Mouse (Mus musculus): ENCODE results near the gene Cdip1.
"Not testable (repeated sequence)": the region's sequence is repeated elsewhere in the genome, so short reads cannot be mapped to it uniquely, and the experiment has no call there.

Cdip1 gene

DNA sequence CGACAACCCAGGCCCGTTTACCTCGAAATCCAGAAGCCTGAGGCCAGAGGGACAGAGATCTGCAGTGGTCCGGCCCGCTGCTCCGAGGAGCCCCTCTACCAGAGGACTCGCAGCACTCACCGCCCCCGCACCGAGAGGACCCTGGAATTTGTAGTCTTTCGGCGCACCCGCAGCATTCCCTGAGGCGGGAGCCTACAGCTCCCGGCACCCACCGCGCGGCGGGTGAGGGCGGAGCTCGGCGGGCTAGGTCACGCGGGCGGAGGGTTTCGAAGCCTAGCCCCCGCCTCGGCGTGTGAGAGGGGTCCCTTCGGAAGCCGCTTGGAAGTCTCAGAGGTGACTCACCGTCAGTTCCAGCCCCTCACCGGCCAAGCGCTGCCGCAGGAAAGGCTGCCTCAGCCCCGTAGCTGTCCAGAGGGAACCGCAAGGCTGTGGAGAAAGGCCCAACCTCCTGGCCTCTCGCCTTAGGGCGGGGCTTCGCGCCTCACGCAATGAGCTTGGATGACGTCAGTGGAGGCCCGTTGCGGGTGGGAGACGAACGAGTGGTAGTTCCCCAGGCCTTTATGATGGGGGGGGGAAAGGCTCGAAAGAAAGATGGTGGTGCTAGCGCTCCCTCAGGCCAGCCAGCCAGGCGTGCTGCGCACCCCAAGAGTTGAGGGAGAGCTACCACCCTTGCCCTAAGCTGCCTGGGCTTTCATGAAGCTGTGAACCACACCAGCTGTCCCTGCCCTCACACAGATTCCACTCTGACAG lies at the start of gene Cdip1:
Gene Cdip1, minus strand, starts transcription at position 483 of the 750 bp plus-strand sequence.
- peak; percentile 90 to 93 for DNase-seq (ENCODE audit: low spot score in 2 of 2)

DNA sequence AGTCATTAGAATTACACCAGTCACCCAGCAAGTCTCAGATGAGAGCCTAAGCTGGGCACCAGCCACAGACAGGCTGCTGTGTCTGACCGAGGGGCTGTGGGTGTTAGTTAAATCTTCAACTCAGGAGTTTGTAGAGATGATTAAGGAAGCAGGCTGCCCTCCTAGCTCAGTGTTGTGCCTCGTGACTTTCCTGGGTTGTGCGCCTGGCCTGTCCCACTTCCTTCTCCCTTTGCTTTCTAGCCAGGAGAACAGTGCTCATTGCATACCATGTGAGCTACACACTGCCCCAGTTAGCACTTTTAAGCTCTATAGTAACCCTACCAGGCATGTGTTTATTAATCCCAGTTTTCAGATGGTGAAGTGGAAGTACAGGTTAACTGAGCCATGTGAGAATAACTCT lies 49.5 kb upstream of the Cdip1 start:
- no peak for DNase-seq (ENCODE audit: low spot score in 2 of 2)

DNA sequence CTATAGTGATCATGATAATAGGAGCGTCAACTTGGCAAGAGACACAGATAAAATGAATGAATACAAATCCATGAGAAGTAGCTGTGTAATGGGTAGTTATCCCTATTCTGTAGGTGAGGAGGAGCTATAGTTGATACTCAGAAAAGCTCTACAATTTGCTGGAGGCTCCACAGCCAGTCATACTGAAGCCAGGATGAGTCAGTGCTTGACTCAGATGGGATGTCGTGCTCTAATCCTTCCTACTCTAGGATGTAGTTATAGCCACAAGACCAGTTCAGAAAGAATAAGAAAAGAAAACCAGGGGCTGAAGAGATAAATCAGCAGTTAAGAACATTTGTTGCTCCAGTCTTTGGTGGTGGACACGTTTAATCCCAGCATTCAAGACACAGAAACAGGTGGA lies 47.5 kb upstream of the Cdip1 start:
- DNase-seq (ENCODE audit: low spot score in 2 of 2): no peak

DNA sequence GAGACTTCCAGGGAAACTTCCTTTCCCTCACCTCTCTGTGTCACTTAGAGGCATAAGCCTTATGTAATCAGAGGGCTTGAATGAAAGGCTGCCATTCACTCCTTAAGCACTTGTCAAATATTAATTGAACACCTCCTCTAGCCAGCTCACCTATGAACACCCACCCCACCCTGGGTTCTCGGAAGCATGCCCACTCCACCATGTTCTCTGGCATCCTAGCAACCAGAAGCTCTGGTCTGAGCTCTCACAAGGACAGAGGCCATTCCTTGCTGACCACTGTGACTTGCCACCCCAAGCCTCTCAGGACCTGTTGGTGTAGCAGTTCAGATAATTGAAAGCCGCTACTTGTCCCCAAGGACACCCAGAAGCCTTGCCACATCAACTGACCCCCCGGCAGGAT lies 45.1 kb upstream of the Cdip1 start, which contains the start of gene 4930562C15Rik:
Gene 4930562C15Rik, plus strand, starts transcription at position 226 of the 400 bp plus-strand sequence.
- no peak for DNase-seq (ENCODE audit: low spot score in 2 of 2)

DNA sequence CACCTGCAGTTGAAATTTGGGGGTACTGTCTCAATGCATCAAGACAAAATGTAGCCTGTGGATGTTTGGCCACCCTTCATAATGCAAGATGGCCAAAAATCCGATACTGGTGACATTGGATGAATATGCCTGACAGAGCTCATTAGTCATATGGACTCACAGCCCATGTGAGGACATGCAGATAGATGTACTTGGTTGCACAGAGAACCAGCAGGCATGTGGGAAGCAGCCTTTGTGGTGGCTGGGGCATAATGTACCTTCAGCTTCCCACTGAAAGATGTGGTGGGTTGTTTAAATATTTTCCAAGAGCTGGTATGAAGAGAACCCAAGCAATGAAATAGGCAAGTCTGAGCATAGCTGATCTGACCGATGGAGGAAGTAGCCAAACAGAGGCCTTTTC lies 43.8 kb upstream of the Cdip1 start:
- no peak for DNase-seq (ENCODE audit: low spot score in 2 of 2)

DNA sequence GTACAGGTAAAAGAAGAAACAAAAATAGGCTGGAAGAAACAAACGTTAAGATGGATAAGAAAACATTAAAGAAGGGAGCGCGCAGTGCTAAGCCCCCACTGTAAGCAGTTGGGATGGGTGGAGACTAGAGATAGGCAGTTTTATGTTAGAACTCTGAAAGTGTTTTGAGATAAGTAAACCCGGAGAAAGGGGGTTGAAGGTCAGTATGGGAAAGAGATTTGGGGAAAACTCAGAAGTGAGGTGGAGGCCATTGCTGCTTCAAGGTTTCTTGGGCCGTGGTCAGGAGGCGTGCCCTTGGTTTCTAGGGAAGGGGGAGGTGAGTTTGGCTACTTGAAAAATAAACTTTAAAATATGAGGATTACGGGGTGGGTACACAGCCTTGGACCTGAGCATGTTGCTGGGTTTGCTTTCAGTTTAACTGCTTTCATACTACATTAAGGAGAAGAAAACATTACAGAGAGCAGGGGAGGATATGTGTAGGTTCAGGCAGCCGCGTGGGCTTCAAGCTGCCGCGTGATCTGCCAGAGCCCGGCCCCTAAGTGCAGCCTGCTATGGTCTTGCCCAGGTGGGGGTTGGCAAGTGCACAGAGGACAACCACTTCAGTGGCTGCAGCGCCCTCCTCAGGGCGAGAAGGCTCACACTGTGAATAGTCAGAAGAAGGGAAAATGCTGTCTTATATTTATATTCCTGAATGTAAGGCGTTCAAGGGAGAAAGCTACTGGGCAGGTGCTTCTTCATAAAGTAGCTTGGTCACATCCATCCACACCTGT lies 41.7 kb upstream of the Cdip1 start:
- DNase-seq (ENCODE audit: low spot score in 2 of 2): no peak

DNA sequence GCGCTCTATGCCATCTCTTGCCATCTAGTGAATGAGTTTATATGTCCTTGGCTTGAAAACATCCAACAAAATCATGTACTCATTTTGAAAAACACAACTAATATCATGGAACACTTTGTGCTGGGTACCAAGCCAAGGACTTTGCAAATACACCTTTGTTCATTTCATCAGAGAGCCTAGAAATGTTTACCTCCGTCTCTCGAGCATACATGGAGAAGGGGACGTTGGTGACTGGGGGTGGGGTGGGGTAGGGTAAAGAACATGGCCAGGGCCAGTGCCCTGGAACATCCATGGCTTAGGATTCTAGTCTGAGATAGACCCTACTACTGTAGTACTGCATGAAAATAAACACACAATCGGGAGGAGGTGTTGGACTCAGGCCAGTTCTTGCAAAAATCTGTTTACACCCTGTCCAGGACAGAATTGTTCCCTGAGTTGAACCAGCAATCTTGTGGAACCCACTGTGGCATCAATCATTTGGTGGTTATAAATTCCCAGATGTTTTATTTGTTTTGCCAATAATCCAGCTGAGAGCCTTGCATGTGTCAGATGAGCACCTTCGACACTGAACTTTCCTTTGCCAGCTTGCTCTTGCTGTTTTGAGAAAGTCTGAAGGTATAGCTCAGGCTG lies 39.3 kb upstream of the Cdip1 start:
- no peak for DNase-seq (ENCODE audit: low spot score in 2 of 2)

DNA sequence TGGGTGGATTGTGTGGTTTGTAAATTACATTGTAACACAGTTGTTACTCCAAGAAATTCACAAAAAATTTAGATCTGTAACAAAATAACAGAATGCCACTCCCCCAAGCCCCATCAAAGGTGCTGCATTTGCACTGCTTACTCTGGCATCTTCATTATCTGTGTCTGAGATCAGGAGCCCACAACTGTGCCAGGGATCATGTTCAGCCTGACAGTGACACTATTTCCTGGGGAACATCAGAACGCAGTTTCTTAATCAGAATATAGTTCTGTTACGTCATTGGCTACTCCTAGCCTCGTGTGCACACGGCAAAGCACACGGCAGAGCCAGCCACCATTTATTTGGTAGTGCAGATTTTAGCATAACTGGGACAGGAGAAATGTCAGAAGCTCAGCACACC lies 37.5 kb upstream of the Cdip1 start:
- no peak for DNase-seq (ENCODE audit: low spot score in 2 of 2)

DNA sequence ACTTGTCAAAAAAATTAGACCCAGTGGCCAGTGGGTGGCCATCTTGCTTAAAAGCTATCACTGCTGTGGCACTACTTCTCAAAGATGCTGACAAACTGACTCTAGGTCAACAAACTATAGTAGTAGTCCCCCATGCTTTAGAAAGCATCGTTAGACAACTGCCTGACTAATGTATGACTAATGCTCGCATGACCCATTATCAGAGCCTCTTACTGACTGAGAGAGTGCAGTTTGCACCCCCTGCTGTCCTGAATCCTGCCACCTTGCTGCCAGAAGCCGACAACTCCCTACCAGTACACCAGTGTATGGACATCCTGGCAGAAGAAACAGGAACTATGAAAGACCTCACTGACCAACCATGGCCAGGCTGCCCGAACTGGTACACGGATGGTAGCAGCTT lies 34.4 kb upstream of the Cdip1 start:
- DNase-seq (ENCODE audit: low spot score in 2 of 2): not testable (repeated sequence)

DNA sequence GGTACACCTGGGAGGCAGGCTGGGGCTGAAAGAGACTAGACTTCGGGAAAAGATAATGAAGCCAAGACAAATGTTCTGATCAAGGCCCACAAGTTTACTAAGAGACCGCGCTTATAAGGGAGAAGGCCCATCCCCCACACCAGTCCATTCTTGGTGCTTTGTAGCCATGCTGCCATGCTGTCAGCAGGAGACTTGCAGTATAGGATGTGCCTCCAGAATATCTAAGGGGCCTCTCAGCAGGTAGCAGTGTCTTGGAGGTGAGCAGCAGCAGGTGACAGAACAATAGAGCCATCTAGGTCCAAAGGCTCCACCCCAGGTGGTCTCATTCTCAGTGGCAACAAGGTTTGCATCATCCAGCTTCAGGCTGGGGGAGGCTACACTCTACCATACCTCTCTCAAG lies 28.3 kb upstream of the Cdip1 start:
- DNase-seq (ENCODE audit: low spot score in 2 of 2): no peak

DNA sequence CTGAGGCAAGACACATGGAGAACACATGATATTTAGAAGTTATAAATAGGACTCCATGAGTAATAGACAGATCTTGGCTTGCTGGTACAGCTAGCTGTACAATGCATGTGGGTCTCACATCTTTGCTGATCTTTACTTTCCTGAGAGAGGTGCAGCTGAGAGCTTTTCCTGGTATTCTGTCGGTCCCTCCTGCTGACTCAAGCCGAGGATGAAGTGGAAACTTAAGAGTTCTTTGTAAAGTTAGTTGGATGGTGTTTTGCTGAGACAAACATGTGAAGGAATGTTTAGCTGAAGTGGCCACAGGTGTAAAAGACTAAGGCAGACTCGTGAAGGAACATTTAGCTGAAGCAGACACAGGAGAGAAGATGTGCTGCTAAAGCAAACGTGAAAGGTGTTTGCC lies 6.5 kb upstream of the Cdip1 start:
- no peak for DNase-seq (ENCODE audit: low spot score in 2 of 2)

DNA sequence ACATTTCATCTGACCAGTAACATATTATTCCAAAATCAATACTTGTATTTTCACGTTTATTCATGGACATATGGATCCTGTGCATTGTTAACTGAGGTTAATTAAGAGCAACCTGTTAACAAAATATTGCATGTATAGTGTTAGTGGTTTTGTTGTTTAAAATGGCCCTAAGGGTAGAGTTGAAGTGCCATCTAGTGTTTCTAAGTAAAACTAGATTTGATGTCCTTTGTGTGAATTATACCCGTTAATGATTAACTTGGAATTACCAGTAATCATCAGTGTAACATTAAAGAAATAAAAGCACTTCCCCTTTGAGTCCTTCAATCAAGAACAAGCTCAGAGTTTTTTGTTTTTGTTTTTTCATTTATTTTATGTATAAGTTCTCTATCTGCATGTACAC lies 1.2 kb upstream of the Cdip1 start:
- DNase-seq (ENCODE audit: low spot score in 2 of 2): no peak

DNA sequence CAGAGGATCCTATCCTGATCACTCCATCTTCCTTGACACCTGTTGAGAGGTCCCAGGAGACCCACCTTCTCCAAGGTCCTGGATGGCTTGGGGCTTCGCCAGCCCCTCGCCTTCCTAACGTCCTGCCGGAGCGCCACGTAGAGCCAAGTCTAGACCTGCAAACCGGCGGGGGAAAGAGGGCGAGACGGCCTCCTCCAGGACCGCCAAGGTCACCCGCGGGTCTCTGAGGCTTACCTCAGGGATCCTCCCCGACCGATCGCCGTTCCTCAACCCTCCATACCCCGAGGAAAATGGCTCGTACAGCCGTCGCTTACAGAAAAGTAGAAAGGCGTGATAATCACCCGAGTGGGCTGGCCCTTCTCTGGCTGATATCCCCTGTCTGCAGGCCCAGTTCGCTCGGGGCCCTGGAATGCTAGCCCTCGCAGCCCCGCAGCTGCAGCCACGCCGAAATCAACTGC lies 752 bp downstream of the Cdip1 start:
- DNase-seq (ENCODE audit: low spot score in 2 of 2): peak in 1 of 2 experiments; percentile 14

DNA sequence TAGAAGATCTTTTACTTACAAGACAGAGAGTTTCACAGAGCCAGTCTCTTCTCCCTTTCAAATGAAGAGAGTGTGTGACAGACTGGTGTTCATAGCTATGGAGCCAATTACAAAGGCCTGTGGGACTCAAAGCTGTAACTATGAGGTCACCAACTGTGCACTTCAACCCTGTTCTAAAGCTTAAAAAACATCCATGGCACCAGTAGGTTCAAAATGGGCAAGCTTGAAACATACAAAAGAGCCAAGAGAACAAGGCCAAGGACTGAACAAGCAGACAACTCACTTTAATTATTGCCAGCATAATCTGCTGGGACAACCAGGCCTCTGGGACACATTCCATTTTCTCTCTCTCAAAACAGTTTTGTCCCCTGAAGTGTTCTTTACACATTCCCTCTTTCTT lies 1.9 kb downstream of the Cdip1 start:
- DNase-seq (ENCODE audit: low spot score in 2 of 2): no peak

DNA sequence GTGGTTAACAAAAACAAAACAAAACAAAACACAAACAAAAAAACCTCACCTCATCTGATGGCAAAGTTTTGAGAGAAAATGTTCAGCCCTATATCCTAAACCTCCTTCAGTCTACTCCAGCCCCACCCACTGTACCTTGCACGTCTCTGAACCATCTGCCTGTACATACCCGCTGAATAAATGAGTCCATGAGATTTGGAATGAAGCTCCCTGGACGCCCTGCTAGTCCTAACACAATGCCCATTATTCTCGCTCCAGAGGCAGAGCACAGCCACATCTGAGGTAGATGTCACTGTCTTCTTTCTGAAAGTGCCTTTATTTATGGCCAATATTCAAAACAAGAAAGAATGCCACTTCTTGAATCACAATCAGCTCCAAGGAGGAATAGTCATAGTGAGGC lies 4.4 kb downstream of the Cdip1 start:
- no peak for DNase-seq (ENCODE audit: low spot score in 2 of 2)

DNA sequence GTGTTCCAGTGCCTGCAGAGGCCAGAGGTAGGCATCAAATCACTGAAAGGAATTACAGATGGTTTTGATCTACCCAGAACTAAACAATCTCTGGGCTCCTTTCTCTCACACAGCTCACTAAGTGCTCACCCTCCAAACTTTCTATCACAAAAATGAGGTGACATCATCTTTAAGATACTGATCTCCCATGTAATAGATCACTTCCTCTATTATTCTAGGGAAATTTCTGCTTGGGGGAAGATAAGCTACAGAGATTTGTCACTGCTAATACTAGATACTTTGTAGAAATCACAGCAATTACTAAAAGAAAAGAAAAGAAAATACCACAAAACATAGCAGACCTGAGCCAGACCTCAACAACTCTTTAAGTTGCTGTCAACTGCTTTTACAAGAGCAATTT lies 7.6 kb downstream of the Cdip1 start:
- DNase-seq (ENCODE audit: low spot score in 2 of 2): no peak

DNA sequence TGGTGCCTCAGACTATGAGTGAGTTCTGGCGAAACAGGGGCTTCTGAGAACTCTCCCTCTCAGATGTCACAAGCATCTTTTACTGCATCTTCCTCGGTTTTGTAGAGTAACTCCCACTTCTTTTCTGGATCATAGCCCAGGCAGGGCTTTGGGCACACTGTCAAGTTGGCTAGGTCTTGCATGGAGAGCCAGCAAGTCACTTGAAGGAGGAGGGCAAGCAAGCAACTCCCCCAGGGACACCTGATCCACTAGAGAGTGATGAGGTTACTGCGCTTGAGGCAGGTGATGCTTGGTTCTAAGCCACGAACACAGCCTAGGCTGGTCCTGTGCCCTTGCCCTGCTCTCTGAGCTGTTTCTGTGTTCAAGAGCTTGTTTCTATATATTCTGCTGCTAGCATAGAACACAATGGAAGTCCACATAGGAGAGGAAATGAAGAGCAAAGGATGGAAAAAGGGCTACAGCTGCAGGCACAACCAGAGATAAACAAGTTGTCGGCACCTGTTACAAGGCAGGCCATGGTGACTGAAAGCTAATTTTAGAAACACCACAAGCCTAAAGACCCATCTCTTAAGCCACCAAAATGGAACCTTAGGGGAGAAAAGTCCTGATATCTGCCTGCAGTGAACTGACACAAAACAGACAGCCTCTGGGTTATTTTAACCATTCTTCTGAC lies 8.4 kb downstream of the Cdip1 start:
- no peak for DNase-seq (ENCODE audit: low spot score in 2 of 2)

DNA sequence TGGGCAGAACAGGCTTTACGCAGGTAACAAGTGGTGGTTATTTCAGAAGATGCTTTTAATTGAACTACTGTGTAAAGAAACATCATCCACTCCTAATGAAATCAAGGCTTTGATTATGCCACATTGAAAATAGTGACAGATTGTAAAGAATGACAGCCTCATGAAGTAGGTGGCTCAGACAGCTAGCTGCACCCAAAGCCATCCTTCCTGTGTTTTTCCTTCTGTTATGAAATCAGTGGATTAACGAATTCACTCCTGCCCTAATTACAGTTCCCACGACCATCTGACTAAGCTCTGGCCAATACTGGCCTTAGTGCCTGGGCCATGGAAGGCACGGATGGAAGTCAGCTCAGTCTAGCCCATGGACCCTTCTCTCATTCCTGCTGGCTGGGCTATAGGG lies 11.2 kb downstream of the Cdip1 start:
- DNase-seq (ENCODE audit: low spot score in 2 of 2): no peak

DNA sequence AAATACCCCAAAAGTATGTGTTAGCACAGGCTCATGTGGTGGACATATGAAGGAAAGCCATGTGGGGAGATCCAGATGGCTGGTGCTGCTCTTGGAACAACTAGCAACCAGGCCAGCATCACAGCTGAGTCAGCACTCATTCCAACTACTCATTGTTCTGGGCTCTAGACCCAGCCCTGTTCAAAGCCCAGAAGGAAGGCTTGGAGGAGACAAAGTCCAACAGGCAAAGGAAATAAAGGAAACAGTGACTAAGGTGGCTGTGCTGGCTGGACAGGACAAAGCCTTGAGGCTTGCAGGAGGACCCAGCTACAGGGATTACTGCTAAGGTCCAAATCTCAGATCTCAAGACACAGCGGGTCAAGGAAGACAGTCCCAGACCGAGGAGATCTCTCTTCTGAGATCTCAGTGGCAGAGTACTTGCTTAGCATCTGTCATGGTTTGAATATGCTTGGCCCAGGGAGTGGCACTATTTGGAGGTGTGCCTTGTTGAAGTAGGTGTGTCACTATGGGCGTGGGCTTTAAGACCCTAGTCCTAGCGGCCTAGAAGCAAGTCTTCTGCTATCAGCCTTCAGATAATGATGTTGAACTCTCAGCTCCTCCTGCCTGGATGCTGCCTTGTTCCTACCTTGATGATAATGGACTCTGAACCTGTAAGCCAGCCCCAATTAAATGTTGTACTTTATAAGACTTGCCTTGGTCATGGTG lies 12.0 kb downstream of the Cdip1 start:
- no peak for DNase-seq (ENCODE audit: low spot score in 2 of 2)

DNA sequence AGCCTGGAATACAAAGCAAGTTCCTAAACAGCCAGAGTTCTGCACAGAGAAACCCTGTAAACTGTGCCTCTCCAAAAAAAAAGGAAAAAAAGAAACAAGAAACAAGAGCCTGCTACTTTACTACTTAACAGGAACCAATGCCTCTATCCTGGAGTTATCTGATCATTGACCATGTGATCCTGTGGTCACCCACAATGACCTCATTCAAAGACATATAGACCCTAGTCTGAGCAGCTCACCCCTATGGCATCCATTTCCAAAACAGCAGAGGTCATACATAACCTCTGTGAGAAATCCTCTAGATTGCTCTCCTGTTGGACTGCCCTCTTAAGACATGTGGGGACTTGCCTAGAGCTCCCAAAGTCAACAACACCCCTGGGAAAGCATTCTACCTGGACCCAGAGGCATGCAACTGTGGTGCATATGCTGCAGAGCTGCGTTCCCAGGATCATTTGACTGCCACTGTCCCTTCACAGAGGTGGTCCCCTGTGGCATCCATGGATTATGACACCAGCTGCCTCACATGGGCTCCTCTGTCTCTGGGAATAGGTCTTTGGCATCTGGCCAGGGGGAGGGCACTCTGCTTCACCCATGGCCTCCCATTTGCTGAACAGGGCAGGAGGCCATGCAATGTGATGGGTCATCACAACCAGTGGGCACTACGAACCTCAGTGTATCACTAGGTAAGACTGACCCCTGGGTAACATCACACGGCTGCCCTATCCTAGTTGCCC lies 12.8 kb downstream of the Cdip1 start:
- DNase-seq (ENCODE audit: low spot score in 2 of 2): no peak
